Mouse (Mus musculus): Measurements from ENCODE around the gene Pold3.

- TF ChIP-seq POLR2A (IDR thresholded peaks at IDR 0.05; ENCODE audit: borderline replicate concordance, extremely low read depth, low read depth, low read length) (no peak), CTCF (IDR thresholded peaks at IDR 0.05; ENCODE audit: insufficient read depth, low read length) (no peak)
Measured at GRCm38 (mm10) chr7:100051904-100052303, 69.5 kb downstream of the Pold3 start.
